Mouse (Mus musculus) lung, postnatal 0 days (tissue): ENCODE measurements around the gene Ifrd2. TPM values are rescaled to one million over a fixed set of nuclear protein-coding genes. Genes with fewer than 3 reads are reported as not detected.

Experiments
- ATAC-seq: fragments of 200-750 bp; cut with Nextera tagmentation; 2 replicates; pipeline ENCODE4 v1.8.0; 2017; ENCODE audit warnings: moderate library complexity
- DNase-seq: peaks from one replicate; pipeline ENCODE4 v3.0.0-alpha.2; 2016; ENCODE audit warnings: low spot score
- H3K27ac ChIP-seq: fragments of 300-500 bp; sonication (generic); 2 replicates; pipeline ENCODE4 v1.5.1; 2014; ENCODE audit warnings: antibody characterized with exemption, mild to moderate bottlenecking, low read length, mixed read lengths
- H3K27me3 ChIP-seq: fragments of 300-500 bp; sonication (generic); replicated peaks from 2 replicates; pipeline ENCODE4 v1.6.1; 2014; ENCODE audit warnings: low read length, mixed read lengths; ENCODE audit not compliant: insufficient read depth
- H3K36me3 ChIP-seq: fragments of 300-500 bp; sonication (generic); 2 replicates; pipeline ENCODE4 v1.6.1; 2014; ENCODE audit warnings: low read length, mixed read lengths; ENCODE audit not compliant: insufficient read depth
- H3K4me1 ChIP-seq: fragments of 300-500 bp; sonication (generic); 2 replicates; pipeline ENCODE4 v1.6.1; 2014; ENCODE audit warnings: antibody characterized with exemption, low read depth, low read length, mixed read lengths; ENCODE audit not compliant: insufficient read depth
- H3K4me2 ChIP-seq: fragments of 300-500 bp; sonication (generic); replicated peaks from 2 replicates; pipeline ENCODE4 v1.6.1; 2014; ENCODE audit warnings: low read depth, mild to moderate bottlenecking, low read length, moderate library complexity, mixed read lengths
- H3K4me3 ChIP-seq: fragments of 300-500 bp; sonication (generic); 2 replicates; pipeline ENCODE4 v1.5.1; 2014; ENCODE audit warnings: low read depth, low read length
- H3K9ac ChIP-seq: fragments of 300-500 bp; sonication (generic); replicated peaks from 2 replicates; pipeline ENCODE4 v1.6.1; 2014; ENCODE audit warnings: low read depth, mild to moderate bottlenecking
- H3K9me3 ChIP-seq: fragments of 300-500 bp; sonication (generic); 2 replicates; pipeline ENCODE4 v1.6.1; 2016; ENCODE audit warnings: low read length, mixed read lengths
- CTCF ChIP-seq: IDR thresholded peaks from 2 replicates; pipeline ENCODE4 v1.5.1; 2016; ENCODE audit warnings: antibody characterized with exemption, mild to moderate bottlenecking
- EP300 ChIP-seq: IDR thresholded peaks from 2 replicates; pipeline ENCODE4 v1.6.1; 2016; ENCODE audit warnings: antibody characterized with exemption, mild to moderate bottlenecking, control low read depth
- WGBS: fragments of 180-500 bp; shearing (Covaris S2); extraction: QIAGEN DNeasy Blood & Tissue Kit; methylation state at CpG from one replicate; pipeline ENCODE4 v1.1.7; 2014; 5-methylcytosine and 5-hydroxymethylcytosine counted together
- polyA plus RNA-seq: library from polyadenylated mRNA; unstranded; fragments of >200 nt; fragmentation: Nextera tagmentation; extraction: Ambion mirVana; gene quantifications from 2 replicates; pipeline ENCODE4 v1.2.1, GENCODE M21; 2015

The Ifrd2 gene
- polyA plus RNA-seq, 1 experiment from 2014 or later = 24.1 TPM

DNA sequence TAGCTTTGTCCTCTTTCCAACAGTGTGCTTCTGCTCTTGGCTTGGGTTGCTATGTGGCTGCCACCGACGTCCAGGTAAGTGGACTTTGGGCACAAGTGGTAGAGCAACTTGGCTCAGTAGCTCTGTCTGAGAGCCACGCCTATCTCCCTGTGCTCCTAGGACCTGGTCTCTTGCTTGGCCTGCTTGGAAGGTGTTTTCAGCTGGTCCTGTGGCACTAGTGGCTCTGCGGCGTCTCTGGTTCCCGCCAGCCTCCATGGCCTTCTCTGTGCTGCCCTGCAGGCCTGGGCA is 3.3 kb downstream of the Ifrd2 start:
- H3K4me3 ChIP-seq = no peak overlapping the region
- DNase-seq (peak; percentile 61), ATAC-seq (no peak)
- H3K27me3 ChIP-seq = no peaks in the 10 kb centered on the region
- peaks cover 23% of the 10 kb centered on the region for H3K36me3 ChIP-seq
- no peaks in the 10 kb centered on the region for H3K9me3 ChIP-seq
- peaks cover 15% of the 10 kb centered on the region for H3K4me1 ChIP-seq
- TF ChIP-seq CTCF (no peak), EP300 (no peak)
- WGBS = 55% methylated on average over 6 of the region's 6 CpGs
- H3K27ac ChIP-seq = peak overlapping the region; percentile 66
- H3K4me2 ChIP-seq = no peak overlapping the region; the same call in 1 of the 2 replicates
- H3K9ac ChIP-seq = no peak overlapping the region

DNA sequence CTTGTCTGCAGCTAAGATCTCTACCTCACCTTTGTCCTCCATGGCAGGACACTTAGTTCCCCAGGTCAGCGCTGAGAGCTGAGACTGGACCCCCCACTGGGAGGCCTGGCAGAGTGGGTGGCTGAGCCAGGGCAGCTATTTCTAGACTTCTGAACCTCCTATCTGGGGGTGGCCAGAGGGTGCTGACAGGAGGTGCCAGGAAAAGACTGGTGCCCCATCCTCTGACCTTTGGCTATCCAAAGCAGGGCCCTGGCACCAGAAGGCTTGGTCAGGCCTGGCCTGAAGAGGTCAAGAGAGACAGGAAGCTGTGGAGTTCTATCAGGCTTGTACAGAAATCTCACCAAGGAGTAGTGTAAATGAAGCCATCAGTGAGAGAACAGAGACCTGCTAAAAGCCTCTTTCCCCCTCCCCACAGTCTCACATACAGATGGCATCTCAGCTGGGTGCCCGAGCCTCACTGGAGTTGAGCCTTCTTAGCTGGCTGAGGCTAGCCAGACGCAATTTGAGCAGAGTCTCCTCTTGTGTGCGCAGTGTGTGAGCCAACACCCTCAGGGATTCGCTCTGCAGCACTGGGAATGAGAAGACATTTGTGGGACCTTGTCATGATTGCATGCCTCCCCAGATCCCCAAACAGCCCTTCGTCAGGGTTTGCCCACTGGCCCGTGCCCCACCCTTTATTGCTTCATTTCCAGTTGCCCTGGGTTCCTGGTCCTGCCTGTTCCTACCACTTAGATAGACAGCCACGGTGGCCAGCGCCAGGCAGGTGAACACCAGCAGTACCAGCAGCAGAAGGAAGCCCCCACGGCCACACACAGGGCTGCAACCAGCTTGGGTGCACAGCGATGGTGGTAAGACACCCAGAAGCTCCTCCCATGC is 5.9 kb downstream of the Ifrd2 start:
- no peak for DNase-seq
- Histone ChIP-seq H3K36me3 (peaks cover 23% of the 10 kb centered on the region), H3K9ac (no peak overlapping the region), H3K4me1 (peaks cover 13% of the 10 kb centered on the region), H3K9me3 (no peaks in the 10 kb centered on the region), H3K27me3 (no peaks in the 10 kb centered on the region), H3K27ac (no peak overlapping the region), H3K4me3 (no peak overlapping the region), H3K4me2 (no peak overlapping the region)
- 84% methylated on average over 11 of the region's 11 CpGs for WGBS
- no peak for ATAC-seq
- no peak for TF ChIP-seq CTCF
- TF ChIP-seq EP300 = no peak

DNA sequence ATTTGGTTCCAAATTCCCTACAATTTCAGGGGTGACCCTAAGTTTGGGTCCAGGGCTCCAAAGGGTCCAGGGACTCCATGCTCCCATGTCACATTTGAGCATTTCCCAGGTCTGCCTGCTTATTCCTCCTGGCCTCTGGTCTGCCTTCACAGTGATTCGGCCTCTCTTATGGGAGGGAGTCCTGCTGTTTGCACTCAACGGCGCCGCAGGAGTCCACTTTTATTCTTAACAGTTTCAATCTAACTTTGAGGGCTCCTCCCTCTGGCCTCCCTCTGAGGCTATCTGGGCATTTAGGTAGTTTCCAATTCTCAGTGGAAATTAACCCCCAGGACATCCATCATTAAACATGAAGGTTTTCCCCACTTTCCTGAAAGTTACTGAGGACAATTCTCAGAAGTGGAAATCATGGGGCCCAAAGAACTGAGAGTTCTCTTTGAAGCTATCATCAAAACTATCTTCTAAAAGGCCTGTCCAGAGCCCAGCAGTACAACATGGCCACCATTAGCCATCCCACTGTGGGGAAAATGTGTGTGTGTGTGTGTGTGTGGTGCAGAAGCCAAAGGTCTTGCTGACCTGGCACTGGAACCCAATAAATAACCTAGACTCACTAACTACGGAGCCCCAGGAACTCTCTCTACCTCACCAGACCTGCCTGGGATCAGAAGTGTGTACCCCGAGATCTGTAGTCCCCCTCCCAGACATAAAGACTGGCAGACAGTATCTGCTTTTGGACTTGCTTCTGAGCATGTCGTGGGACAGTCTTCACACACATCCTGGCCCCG is 7.0 kb downstream of the Ifrd2 start:
- TF ChIP-seq CTCF (no peak), EP300 (no peak)
- Histone ChIP-seq H3K9ac (no peak overlapping the region), H3K36me3 (peaks cover 23% of the 10 kb centered on the region), H3K27me3 (no peaks in the 10 kb centered on the region), H3K4me2 (no peak overlapping the region), H3K27ac (no peak overlapping the region), H3K4me3 (no peak overlapping the region), H3K9me3 (no peaks in the 10 kb centered on the region), H3K4me1 (0 out of 2 replicates have a peak, but pooled peaks cover 6% of the 10 kb centered on the region)
- WGBS = 77% methylated on average over 8 of the region's 8 CpGs
- DNase-seq (no peak), ATAC-seq (no peak)

DNA sequence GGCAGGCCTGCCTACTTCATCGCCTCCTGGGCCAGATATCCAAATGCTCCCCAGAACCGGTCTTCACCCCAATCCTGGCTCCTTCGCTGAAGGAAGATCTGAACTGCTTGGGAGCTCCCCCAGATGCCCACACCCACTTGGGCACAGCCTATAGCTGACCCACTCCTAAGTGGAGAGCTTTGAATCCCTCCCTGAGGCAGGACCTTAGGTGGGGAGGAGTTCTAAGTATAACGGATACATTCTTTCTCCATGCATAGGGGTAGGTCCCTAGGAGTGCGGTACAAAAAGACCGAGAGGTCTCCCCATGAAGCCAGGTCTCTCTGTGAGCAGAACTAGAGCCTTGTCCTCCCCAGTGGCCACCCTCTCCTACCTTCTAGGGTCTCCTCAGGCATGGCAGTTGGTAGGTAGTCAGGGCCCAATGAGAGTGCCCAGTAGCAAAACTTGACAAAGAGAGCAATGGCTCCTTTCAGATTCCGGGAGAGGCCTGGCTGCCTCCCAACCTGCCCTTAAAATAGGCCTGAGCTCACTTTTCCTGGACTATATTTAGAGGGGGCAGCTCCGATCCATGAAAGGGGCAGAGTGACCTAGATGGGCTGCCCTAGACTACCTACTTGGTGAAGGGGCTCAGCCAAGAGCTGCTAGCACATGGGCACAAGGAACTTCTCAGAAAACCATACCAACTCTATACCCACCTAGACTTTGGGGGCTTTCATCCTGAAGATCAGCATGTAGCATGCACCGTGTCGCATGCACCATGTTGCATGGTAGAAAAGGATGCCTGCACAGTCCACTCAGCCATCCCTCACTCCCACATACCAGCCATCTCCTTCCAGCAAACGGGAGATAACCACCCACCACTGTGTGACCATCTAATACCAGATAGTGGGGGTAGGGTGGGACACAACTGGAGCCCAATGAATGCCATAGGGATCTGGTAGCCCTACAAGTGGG is 9.5 kb downstream of the Ifrd2 start:
- 78% methylated on average over 11 of the region's 11 CpGs for WGBS
- no peak for DNase-seq

DNA sequence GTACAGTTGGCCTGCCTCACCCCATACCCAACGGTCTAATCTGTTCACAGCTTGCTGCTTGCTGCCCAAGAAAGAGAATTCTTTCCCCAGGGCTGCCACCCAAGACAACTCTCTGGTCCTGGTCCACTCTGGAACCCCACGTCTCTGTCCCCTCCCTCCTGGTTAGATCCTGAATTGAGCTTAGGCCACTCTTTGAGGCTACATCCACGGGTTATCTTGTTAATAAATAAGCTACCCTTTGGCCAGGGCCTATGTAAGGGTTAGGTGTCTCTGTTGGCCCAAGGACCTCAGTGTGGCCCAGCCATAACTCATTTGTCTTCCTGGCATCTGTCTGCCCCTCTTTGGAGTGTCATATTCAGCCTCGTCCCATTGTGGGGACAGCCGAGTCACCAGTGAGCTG is 10.9 kb downstream of the Ifrd2 start:
- TF ChIP-seq EP300 (no peak), CTCF (no peak)

More for the DNA sequence above, 9.5 kb downstream of the Ifrd2 start:
- ATAC-seq = peak; percentile 25
- Histone ChIP-seq H3K27me3 (no peaks in the 10 kb centered on the region), H3K4me2 (no peak overlapping the region), H3K9me3 (no peaks in the 10 kb centered on the region), H3K4me1 (0 out of 2 replicates have a peak, but pooled peaks cover 3% of the 10 kb centered on the region), H3K36me3 (peaks cover 12% of the 10 kb centered on the region; the same call in 1 of the 2 replicates), H3K27ac (no peak overlapping the region), H3K4me3 (no peak overlapping the region), H3K9ac (no peak overlapping the region)
- TF ChIP-seq EP300 (no peak), CTCF (no peak)

More for the DNA sequence above, 10.9 kb downstream of the Ifrd2 start:
- DNase-seq = no peak
- Histone ChIP-seq H3K36me3 (no peaks in the 10 kb centered on the region), H3K4me1 (0 out of 2 replicates have a peak, but pooled peaks cover 3% of the 10 kb centered on the region), H3K27ac (no peak overlapping the region), H3K27me3 (no peaks in the 10 kb centered on the region), H3K9ac (no peak overlapping the region), H3K4me2 (no peak overlapping the region), H3K4me3 (no peak overlapping the region), H3K9me3 (no peaks in the 10 kb centered on the region)
- ATAC-seq = no peak
- WGBS = 65% methylated on average over 5 of the region's 5 CpGs
